Mouse (Mus musculus): ENCODE results near the gene Fgd6. TPM values are rescaled to one million over a fixed set of nuclear protein-coding genes. Genes with fewer than 3 reads are reported as not detected.

The Fgd6 gene
- polyA plus RNA-seq (2012; rRNA removed), result 1.9 and 2.7 TPM in 2 replicates

DNA sequence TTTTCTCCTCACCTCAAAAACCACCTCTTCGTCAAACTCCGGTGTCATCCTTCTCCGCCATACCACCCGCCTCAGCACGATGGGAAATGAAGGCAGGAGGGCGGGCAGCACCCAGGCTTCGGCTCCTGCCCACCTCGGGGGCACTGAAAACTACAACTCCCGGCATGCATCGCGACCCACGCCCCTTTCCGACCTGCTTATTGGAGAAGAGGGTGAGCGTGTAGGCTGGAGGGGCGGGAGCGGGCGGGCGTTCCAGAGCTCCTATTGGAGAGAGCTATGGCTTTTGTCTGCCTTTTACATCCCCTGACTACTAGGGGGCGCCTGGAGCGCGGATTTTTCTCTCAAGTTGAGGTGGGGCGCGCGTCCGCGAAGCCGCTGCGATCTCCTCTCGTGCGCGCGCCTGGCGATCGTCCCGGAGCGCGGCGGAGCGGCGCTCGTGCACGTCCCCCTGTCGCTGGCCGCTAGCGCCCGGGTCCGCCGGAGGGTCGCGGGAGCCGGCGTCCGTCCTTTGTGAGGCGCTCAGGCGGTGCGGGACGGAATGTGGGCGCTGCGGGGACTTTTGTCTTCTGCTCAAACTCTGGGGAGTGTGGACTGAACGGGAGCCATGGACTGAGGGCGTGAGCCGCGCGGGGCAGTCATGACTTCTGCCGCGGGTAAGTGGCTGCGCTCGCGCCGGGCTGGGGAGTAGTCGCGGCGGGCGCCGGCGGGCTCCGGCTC lies at the start of gene Fgd6, which contains the start of gene Vezt:
Fgd6 (plus strand) TSS at position 344 of the 717 bp plus-strand sequence.
Vezt (minus strand) TSS at position 160 of the 717 bp plus-strand sequence.
- peak; percentile 99 for DNase-seq (ENCODE audit: low spot score)

DNA sequence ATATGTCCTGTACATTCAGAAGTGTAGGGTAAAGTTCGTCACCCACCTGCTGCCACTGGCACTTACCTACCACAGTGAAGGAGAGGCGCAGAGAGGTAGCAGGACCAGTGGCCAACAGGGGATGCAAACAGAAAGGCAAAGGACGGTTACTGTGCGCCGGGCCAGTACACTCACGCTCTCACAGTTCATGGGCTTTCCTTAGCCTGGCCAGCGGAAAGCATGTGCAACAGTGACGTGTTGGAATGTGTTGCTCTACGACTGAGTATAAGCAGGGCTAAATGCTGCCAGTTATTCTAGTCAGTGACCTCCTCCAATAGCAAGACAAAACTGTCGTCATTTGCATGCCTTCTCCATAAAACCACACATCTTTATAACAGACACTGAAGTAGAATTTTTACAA lies 41.7 kb upstream of the Fgd6 start:
- no peak for DNase-seq (ENCODE audit: low spot score)

DNA sequence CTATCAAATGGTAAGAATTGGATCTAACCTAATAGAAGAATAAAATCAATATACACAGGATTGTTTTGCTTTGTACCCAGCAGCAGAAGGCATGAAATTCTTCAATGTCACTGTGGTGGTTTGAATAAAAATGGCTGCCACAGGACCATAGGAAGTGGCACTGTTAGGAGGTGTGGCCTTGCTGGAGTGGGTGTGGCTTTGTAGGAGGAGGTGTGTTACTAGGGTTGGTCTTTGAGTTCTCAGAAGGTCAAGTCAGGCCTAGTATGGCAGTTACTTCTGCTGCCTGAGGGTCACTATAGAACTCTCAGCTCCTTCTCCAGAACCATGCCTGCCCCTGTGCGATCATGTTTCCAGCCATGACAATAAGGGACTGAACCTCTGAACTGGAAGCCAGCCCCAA lies 40.7 kb upstream of the Fgd6 start:
- DNase-seq (ENCODE audit: low spot score), result no peak

DNA sequence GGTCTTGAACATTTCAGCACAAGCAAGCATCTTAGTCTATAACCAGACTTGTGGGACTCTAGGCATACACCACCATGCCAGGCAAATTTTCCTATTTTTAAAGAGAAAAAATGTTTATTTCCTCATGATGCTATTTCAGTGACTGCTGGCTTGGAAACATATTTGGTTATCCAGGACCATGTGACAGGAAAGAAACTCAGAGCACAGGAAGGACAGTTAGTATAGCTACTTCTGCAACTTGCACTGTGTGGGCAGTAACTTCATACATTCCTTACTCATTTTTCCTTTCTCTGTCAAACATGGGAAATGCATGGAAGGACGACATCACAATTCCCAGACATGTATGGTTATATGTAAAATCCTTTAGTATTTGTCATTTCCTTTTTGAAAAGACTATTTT lies 36.4 kb upstream of the Fgd6 start:
- DNase-seq (ENCODE audit: low spot score), result no peak

DNA sequence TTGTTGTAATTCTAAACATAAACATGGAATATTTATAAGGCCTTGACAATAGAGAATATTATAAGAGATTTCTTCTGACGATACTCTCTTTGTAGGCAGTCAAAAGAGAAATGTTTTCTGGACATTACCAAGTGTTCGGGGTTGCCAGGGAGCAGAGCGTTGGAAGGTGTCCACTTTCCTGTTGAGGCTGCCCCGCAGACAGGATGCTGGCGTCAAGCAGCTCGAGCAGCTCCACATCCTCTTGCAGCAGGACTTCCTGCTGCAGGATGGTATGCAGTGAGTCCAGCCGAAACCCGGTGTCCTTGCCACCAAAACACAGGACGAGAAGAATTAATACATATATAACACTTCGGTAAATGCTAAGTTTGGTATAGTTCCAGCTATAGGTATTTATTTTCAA lies 35.6 kb upstream of the Fgd6 start:
- no peak for DNase-seq (ENCODE audit: low spot score)

DNA sequence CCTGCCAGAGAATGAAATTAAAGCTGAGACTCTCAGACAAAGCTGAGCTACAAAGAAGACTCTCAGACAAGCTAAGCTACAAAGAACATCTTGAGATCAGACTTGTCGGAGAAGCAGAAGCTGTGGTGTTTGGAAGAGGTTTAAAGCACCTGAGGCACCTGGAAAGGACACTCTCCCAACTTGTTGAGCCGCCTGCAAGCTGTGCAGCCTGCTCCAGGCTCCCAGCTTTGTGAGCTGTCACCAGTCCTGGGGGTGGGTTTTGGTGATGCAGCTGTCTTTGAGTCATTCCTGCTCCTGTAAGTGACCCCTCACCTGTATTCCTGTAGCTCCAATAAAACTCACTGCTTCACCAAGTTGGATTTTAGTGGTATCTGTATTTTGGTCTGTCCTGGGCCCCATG lies 27.4 kb upstream of the Fgd6 start:
- no peak for DNase-seq (ENCODE audit: low spot score)

DNA sequence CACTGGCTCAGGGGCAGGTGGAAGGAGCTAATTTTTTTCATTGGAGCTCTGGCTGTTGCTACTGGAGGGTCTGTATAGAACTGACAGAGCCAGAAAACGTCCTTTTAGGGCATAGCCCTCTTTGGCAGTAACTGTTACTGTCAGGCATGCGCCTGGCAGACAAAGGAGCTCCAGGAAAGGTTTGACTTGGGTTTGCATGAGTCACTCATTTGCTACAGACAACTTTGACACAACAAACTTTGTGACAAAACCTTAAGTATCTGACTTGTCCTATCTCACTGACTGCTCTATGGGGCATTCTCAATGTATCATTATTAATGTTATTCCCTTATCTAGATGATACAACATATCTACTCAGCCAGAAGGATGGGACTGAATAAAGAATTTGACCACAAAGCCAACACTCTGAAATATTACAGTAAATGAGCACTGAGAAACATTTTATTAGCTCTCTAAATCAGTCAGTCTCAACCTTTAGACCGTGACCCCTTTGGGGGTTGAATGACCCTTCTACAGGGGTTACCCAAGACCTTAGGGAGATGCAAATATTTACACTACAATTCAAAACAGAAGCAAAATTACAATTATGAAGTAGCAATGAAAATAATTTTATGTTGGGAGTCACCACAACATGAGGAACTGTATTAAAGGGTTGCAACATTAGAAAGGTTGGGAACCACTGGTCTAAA lies 25.7 kb upstream of the Fgd6 start:
- no peak for DNase-seq (ENCODE audit: low spot score)

DNA sequence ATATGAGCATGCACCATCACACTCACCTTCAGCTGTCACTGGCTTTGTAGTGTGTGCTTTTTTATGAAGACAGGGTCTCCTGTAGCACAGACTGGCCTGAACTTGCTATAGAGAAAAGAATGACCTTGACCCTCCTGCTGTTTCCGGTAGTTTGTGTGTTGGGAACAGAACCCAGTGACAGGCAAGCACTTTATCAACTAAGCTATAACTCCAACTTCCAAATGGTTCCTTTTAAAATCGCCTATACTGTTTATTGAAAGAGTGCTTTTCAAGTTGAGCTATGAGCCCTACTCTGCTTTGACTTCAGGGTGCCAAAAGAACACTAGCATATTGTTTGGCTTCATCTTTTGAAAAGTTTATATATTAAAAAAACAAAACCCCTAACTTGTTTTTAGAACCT lies 24.8 kb upstream of the Fgd6 start:
- no peak for DNase-seq (ENCODE audit: low spot score)

DNA sequence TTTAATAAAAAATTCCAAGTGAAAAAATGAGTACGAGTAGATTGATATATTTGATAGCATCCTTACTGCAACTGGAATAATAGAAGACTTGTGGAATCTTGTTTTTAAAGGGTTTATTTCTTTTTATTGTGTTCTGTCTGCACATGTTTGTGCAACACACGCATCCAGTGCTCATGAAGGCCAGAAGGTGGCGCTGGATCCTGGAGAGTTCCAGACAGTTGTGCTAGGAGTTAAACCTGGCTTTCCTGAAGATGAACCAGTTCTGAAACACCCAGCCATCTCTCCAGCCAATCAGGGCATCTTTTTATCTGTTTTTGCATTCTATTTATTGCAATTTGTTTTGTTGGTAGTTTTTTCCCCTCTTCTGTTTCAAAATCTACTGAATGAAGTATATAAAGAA lies 22.6 kb upstream of the Fgd6 start:
- no peak for DNase-seq (ENCODE audit: low spot score)

DNA sequence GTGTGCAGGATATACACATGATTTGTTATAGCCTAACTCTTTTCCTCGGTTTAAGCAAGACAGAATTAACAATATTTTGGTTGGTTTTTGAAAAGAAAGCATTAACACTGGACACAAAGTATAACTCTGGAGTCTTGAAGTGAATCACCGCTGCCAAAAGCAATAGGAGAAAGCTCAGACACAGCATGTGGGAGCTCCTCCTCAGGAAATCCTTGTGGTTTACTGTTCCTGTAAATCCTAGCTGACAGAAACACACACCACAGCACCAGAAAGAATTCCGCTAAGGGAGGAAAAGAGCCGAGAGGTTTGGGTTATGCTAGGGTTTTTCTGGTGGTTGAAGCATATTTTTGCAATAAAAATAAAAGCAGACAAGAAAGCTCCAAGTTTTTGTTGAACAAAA lies 21.6 kb upstream of the Fgd6 start:
- no peak for DNase-seq (ENCODE audit: low spot score)

DNA sequence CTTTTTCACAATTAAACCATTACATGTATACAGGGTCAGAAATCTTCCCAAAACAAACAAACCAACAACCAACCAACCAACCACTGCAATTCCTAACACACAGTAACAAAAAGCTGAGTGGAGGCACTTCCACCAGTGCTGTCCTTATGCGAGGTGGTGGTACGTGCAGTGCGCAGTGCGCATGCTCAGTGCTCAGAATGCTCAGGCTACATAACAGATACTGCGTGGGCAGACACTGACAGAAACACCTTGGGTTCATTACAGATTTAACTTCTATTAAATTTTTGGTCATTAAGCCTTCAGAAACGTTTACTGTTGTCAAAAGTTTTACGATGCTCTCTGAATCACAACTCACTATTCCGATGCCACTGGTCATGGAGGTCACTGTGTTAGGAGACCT lies 18.3 kb upstream of the Fgd6 start:
- DNase-seq (ENCODE audit: low spot score), result no peak

DNA sequence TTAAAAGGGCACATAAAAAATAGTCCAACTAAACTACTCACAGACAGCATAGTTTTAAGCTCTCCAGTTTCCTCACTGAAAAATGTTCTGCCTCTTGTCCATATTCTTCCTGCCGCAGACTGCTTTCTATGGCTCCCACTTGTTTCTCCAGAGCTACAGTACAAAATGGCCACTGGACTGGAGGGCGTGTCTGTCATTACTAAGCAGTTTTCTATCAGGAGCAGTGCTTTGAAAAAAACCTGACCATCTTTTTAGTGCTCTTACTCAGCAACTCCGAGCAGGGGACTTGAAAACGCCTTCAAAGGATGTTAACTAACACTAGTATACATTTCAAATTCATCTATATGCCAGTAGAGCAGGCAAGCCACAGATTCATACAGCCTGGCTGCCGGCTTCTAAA lies 15.2 kb upstream of the Fgd6 start:
- DNase-seq (ENCODE audit: low spot score), result no peak

DNA sequence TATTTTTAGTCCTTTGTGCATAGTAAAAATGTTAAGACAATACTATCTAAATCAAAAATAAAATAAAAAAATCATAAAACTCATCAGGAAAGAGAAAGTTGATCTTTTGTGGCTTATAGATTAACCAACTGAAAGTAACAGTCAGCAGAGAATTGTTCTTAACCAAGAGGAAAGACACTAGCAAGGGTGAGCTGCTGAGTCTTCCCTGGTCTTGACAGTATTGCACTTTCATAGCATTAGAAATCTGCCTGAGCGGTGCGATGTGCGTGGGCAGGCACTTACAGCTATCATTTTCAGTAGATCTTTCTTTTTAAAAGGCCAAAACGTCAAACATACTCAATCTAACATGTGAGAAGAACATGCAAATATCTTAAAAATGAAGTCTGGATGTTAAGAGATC lies 14.7 kb upstream of the Fgd6 start:
- DNase-seq (ENCODE audit: low spot score), result no peak

DNA sequence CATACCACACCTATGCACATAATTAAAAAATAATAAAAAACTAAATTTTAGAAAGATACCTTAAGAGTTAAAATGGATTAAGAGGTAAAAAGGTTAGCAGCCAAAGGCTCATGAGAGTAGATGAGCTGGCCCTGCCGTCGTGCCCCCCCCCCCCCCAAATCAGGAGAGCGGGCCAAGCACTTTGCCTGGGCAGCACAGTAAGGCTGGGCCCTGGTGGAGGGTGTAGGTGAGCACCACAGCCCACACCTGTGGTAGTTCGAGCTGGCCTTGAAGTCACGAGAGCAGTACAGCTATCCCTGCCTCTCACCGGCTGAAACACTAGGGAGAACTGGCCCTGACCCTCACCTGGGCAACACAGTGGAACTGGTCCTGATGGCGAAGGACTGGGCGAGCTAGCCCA lies 10.7 kb upstream of the Fgd6 start:
- DNase-seq (ENCODE audit: low spot score), result no peak

DNA sequence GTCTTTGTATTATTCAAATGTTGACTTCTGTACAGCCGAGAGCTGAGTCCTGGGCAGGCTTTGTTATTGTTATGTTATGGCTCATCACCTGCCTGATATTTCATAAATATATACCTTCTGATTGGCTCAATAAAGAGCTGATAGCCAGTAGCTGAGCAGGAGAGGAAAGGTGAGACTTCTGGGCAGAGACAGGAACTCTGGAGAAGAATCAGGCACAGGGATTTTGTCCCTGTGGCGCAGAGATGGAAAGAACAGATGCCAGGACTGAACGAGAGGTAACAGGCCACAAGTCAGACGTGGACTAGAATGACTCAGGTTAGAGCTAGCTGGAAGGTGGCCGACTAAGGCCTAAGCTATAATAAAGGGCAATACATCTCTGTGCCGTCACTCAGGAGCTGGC lies 7.3 kb upstream of the Fgd6 start:
- no peak for DNase-seq (ENCODE audit: low spot score)

DNA sequence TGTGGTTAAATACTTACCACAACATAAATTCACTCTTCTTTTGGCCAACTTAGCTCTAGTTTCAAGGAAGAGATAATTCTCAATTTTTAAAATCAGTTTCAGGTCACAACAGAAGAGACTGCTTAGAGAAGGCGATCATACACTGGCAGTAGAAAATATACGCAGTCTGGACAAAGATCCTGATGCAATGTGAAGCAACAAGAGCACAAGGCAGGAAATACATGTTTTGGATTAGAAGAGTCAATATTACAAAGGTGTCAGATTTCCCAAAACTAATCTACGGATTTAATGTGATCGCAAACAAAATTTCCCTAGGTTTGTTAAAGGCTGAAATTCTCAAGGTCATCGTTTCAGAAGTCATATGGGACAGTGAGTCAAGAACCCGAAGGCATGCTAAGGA lies 4.6 kb upstream of the Fgd6 start:
- no peak for DNase-seq (ENCODE audit: low spot score)

DNA sequence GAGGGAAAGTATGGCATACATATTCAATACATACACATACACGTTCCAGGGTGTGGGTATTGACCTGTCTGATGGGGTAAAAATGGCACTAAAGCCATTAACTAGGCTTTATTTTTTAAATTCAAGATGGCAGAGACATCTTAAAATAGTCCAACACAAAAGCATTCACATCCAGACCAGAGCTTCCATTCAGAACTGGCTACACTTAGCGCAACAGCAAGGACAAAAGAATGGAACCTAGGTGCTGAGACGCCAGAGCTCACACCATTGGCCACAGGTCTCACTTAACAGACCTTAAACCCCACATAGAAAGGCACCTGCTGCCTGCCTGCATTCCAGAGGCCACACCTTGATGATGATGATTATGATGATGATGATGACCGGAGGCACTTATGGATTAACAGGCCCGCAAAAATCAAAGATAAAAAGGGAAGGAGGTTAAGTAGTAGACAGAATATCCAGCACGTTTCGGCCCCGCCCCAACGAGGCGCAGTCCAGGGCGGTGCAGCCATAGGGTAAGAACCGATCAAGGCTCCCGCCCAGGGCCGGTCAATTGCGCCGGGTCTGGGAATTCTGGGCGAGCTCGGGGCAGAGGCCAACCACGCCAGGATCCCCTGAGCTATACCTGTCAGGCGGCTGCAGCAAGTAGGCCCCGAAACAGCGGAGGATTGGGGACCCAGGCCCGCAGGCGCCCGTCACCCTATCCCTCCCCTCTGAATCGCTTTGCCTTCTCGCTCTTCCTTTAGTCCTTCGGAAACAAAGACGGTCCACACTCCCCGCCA lies 734 bp upstream of the Fgd6 start:
- DNase-seq (ENCODE audit: low spot score), result peak; percentile 61

DNA sequence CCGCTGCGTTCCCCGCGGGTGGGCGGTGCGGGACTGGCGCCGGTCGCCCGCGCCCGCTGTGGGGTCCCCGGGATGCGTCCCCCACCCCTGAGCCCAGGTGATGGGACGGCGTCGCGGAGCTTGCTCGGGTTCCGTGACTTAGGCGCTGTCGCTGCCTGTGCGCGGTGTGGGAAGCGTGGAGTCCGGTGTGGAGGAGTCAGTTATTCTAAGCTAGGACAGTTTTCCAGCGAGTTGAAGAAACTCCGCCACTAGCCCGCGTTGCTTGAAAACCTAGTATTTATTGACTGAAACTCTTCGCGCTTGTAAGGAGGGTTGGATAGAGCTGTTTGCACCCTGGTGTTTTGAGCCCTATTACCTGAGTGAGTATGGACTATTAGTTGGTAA lies 566 bp downstream of the Fgd6 start:
- DNase-seq (ENCODE audit: low spot score), result no peak

DNA sequence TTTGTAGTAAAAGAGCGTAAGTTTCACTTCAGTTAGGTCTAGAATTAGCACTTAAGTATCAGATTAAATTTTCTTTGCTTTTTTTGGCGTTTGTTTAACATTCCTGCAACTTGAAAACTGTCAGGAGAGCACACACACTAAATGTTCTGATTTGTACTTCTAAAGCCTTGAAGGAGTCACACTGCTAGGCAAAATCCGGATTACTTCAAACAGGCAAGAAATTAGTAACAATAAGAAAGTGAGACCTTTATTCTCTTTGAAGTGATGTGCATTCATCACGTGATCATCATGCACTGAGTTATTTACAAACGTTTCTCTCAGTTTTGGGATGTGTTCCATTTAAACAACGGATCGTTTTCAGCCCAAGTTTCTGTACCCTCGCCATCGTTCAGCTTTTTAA lies 1.4 kb downstream of the Fgd6 start:
- no peak for DNase-seq (ENCODE audit: low spot score)

DNA sequence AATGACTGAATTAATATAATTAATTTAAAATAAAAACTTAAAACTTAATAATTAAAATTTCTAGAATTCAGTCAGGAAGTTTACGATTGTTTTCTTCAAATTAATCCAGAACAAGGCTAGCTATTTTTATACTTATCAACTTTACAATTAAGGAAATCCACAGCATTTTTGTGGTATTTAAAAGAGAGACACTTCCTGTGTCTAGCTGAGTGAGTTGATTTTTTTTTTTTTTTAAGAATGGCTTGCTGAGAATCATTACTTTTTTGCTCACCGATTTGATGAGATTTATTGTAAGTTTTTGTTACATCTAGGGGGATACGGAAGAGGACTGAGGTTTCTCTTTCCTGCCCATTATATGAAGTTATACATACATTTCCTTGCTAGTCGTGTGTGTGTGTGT lies 1.8 kb downstream of the Fgd6 start:
- DNase-seq (ENCODE audit: low spot score), result no peak

DNA sequence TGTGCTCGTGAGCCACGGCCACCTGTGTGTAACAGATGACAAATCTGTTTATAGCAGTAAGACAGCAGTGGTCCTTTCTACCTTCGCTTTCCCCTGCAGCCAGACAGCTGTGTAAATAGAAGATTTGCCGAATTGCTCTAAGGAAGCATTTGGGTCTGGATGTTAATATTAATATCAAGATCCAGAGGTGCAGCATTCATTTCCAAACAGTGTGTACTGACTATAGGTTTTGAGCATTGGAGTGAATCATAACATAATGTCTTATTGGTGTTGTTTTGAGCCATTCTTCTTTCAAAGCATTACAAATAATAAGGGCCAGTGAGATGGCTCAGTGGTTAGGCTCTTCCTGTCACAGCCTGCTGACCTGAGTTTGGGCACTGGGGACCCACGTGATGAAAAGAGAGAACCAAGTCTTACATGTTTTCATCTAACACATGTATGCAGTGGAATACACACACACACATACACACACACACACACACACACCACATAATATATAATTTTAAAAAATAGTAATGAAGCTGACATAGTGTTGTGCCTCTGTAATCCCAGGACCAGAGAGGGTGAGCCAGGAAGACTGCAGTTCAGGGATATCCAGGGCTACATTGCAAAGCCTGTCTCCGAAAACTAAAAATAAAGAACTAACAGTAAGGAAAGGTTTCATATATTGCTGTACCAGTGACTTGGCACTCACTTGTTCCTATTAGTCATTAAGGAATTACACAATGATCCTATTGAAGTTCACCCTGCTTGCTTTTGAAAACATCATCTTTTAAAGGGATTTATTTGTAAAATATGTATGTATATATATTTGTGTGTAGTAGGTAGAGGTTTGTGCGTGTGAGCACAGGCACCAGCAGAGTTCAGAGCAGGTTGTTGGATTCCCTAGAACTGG lies 2.8 kb downstream of the Fgd6 start:
- no peak for DNase-seq (ENCODE audit: low spot score)

DNA sequence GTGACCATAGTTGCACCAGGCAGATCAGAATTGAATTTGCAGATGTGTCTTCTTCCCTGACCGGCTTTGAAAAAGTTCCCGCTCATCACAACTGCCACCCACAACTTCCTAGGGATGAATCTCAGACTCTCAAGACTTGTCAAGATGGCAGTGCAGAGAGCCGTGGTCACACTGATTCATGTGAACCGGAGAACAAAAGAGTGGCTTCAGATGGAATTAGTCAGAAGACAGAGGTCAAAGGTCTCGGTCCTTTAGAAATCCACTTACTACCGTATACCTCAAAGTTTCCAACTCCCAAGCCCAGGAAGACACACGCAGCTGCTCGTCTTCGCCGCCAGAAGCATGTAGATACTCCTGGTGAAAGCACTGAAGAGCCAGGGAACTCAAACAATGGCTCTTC lies 8.1 kb downstream of the Fgd6 start:
- no peak for DNase-seq (ENCODE audit: low spot score)
